Mouse (Mus musculus) liver, adult 2 months (tissue): Measurements from ENCODE around the gene Akr1c20.

Experiments
- CTCF ChIP-seq: fragments of 200-500 bp; IDR thresholded peaks from 2 replicates; pipeline ENCODE4 v1.5.1; 2011; ENCODE audit warnings: low read depth, low read length, control low read depth
- POLR2A ChIP-seq: fragments of 200-500 bp; IDR thresholded peaks from 2 replicates; pipeline ENCODE4 v1.6.1; 2011; ENCODE audit warnings: low read length, control low read depth; ENCODE audit not compliant: insufficient read depth; ENCODE audit errors: extremely low read depth

GRCm38 (mm10) chr13:4560500-4560899 lies 37.4 kb upstream of the Akr1c20 start:
- TF ChIP-seq CTCF (no peak), POLR2A (no peak)
